Mouse (Mus musculus): ENCODE measurements around the gene Mafb. TPM values are rescaled to one million over a fixed set of nuclear protein-coding genes. Genes with fewer than 3 reads are reported as not detected.

Mafb gene
- total RNA-seq (2021) = 10 to 100 TPM; 12.0 to 12.2 TPM
- long read RNA-seq, partial matches to known transcripts = 0 of 2 reads
- long read RNA-seq, other reads (novel, unspliced or antisense) = 0 of 2 reads

DNA sequence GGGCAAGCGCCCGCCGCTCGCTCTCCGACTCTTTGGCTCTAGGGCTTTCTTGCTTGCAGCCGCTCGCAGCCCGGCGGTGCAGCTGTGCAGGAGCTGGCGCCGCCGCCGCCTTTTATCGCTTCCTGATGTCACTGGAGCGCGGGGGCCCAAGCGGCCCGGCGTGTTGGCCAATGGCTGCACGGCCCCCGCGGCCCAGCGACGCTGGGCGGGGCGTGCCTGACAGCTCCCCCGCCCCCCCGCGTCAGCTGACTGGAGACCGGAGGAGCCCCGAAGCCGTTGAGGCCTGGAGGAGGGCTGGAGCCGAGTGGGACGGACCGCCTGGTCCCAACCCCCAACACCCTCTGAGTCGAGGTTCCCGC, at the start of gene Mafb:
Gene Mafb, minus strand, starts transcription at position 86 of the 359 bp plus-strand sequence.
- peak; percentile 81 to 90 for DNase-seq (ENCODE audit: low spot score in 2 of 2)

DNA sequence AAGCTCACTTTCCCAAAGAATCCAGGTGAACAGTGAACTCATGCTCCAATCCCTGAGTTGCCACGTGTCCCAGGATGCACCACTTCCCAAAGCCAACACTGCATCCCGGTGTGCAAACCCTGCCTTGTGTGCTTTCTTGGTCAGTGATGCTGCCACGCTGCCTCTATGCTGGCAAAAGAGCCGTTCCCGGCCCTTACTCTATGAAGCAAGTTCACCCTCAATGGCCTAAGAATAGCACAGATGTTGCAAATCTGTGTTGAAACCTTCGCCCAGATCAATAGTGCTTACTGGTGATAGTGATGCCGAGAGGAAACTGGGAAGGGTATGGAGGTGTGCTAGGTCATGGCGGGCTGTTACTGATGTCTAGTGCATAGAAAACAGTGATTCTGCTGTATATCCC, 48.3 kb upstream of the Mafb start:
- no peak for DNase-seq (ENCODE audit: low spot score in 2 of 2)

DNA sequence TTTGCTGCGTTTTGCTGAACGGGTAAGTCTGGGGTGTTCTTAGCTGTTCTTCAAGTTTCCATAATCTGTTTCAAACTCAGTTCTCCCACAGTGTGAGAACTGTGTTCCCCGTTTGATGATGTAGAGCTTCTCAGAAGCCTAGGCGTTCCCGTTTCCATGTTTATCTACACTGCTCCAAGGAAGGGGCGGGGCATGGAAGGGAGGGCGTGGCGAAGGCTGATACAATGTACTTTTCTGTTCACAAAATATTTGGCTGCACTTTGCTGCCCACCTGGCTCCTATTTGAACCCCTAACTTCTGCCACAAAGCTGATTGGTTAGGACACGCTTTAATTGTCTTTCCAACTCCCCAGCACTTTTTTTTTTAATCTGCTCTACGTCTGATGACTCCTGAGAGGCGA, 47.9 kb upstream of the Mafb start:
- DNase-seq (ENCODE audit: low spot score in 2 of 2) = no peak

GRCm38 (mm10) chr2:160413982-160414381, 47.1 kb upstream of the Mafb start:
- no peak for DNase-seq (ENCODE audit: low spot score in 2 of 2)

GRCm38 (mm10) chr2:160413055-160413454, 46.2 kb upstream of the Mafb start:
- DNase-seq (ENCODE audit: low spot score in 2 of 2) = no peak

- no peak for DNase-seq (ENCODE audit: low spot score in 2 of 2)
These were observed 44.6 kb upstream of the Mafb start for GRCm38 (mm10) chr2:160411431-160411830.

- DNase-seq (ENCODE audit: low spot score in 2 of 2) = no peak
These were observed 40.9 kb upstream of the Mafb start for GRCm38 (mm10) chr2:160407720-160408119.

DNA sequence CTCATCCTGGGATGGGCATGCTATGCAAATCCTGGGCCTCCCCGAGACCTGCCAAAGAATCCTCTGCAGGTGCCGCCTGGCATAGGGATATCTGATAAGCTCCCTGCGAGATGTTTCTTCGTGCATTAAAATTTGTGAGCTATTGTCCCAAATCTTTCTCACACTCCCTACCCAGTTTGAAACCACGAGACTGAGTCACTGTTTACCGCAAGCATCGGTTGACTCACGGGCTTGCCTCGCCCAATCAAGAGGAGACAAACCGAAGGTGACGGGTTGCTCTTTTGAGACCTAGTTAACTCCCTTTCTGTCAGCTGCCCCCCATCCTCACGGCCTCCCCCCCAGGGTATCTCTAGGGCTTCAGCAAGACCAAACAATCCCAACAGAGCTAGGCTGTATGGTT, 30.9 kb upstream of the Mafb start:
- DNase-seq (ENCODE audit: low spot score in 2 of 2) = no peak

DNA sequence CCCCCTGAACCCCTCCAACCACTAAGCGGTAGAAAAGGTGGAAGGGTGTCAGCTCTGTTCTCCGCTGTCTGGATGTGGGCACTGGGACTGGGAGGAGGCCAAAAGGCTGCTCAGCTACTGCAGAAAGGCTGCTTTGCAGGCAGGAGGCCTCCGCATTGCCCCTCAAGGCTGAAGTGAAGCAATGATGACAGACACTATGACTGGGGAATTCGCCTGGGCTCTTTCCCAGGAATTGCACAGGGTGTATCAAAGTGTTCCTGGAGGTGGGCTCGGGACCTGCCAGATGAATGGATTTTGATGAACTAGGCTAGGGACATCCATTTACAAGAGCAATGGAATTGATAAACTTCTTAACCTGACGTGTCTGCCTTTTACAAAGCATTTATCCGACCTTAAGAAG, 27.9 kb upstream of the Mafb start:
- DNase-seq (ENCODE audit: low spot score in 2 of 2) = no peak

GRCm38 (mm10) chr2:160392648-160393047, 25.8 kb upstream of the Mafb start:
- no peak for DNase-seq (ENCODE audit: low spot score in 2 of 2)

GRCm38 (mm10) chr2:160388596-160388995, 21.7 kb upstream of the Mafb start:
- DNase-seq (ENCODE audit: low spot score in 2 of 2) = no peak

DNA sequence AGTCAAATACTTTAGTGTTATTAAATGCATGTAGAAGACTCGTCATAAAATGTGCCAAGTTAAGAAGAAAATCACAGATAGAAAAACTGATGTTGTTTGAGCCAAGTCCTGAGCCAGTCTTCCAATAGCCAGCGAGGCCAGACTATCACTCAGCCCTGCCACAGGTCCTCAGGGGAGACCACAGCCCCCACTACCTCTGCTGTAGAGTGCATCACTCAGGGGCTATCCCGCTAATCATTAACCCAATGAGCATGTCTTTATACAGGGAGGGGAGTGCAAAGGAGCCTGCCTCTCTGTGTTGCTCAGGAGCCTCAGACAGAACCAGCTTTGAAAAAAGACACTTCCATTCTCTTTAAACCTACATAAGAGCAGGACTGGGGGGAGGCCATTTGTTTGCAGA, 16.6 kb upstream of the Mafb start:
- no peak for DNase-seq (ENCODE audit: low spot score in 2 of 2)

- DNase-seq (ENCODE audit: low spot score in 2 of 2) = peak; percentile 52 to 61
These were observed 11.4 kb upstream of the Mafb start for GRCm38 (mm10) chr2:160378271-160378670.

- no peak for DNase-seq (ENCODE audit: low spot score in 2 of 2)
These were observed 9.4 kb upstream of the Mafb start for GRCm38 (mm10) chr2:160376236-160376635.

- DNase-seq (ENCODE audit: low spot score in 2 of 2) = no peak
These were observed 3.0 kb upstream of the Mafb start for GRCm38 (mm10) chr2:160369653-160370420.

DNA sequence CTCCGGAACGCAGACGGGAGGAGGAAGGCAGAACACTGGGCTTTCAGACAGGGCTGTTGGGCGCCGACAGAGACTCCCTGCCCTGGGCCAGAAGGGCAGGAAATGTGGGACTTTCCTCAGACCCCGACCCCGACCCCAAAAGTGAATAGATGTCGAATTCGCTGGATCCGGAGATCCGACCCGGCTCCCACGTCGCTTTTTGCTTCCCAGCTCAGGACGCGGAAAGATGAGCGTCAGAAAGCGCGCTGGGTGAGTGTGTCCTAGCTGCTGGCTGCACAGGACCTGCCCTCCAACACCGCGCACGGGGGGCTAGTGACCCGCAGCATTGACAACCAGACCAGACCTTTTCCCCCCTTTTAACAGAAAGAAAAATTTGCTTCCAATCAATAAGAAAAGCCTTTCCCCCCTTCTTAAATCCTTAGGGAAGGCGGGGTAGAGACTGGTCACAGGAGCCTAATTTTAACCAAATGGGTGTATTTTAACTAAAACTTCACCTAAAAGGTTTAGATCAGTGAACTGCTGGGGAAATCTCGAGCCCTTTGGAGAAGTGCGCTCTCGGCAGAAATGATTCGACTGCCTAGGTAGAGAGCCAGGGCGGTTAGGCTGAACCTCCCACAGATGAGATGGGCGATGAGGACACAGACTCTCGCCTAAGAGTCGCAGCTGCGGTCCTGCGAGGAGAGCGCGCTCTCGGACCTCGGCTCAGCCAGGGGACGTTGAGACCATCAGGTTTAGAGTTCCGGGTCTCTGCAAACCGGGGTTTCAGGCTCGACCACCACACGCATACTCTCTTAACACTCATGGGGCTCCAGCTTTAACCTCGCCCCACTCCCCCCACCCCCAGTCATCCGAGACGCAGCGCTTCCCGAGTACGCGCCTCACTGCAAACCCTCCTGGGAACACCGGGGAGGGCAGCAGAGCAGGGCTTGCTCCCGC, 1.8 kb upstream of the Mafb start:
- no peak for DNase-seq (ENCODE audit: low spot score in 2 of 2)

- peak; percentile 95 to 97 for DNase-seq (ENCODE audit: low spot score in 2 of 2)
These were observed 763 bp upstream of the Mafb start for GRCm38 (mm10) chr2:160367448-160368208.

- no peak for DNase-seq (ENCODE audit: low spot score in 2 of 2)
These were observed 520 bp downstream of the Mafb start for GRCm38 (mm10) chr2:160366111-160366979.

GRCm38 (mm10) chr2:160365107-160365911, 1.6 kb downstream of the Mafb start:
- DNase-seq (ENCODE audit: low spot score in 2 of 2) = peak; percentile 14 to 26

- DNase-seq (ENCODE audit: low spot score in 2 of 2) = no peak
These were observed 2.2 kb downstream of the Mafb start for GRCm38 (mm10) chr2:160364666-160365065.
